Mouse (Mus musculus): ENCODE data around the gene P4ha2. TPM values are rescaled to one million over a fixed set of nuclear protein-coding genes. Genes with fewer than 3 reads are reported as not detected.
A peak's percentile ranks its signal among the peaks of the same experiment; 100 is the strongest.

P4ha2 gene
- total RNA-seq (2017) = not detected in 2 replicates

GRCm38 (mm10) chr11:54100045-54100691 lies at the start of gene P4ha2:
Gene P4ha2, plus strand, starts transcription at chr11:54100095.
- no peak for ATAC-seq (ENCODE audit: extremely low read depth, insufficient number of reproducible peaks, low FRiP score, poor library complexity, severe bottlenecking)

GRCm38 (mm10) chr11:54050205-54050604 lies 49.7 kb upstream of the P4ha2 start:
- ATAC-seq (ENCODE audit: extremely low read depth, insufficient number of reproducible peaks, low FRiP score, poor library complexity, severe bottlenecking) = no peak

- no peak for ATAC-seq (ENCODE audit: extremely low read depth, insufficient number of reproducible peaks, low FRiP score, poor library complexity, severe bottlenecking)
Observed at GRCm38 (mm10) chr11:54051161-54051560, 48.7 kb upstream of the P4ha2 start.

DNA sequence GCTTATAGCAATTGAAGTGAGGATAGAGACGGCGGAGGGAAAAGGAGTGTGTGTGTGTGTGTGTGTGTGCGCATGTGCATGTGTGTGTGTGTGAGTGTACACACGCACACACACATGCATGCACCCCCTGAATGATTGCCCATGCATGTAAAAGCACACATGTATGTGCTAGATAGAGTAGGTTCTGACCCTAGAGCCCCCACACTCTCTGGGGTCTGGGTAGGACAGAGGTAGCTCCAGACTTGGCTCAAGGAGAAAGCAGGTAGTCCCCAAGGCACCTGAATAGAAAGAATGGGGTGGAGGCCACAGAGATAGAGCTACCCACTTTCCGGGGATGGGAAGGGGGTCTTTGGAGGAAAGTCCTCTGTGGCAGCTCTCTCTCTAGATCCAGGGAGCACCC lies 47.8 kb upstream of the P4ha2 start:
- no peak for ATAC-seq (ENCODE audit: extremely low read depth, insufficient number of reproducible peaks, low FRiP score, poor library complexity, severe bottlenecking)

- no peak for ATAC-seq (ENCODE audit: extremely low read depth, insufficient number of reproducible peaks, low FRiP score, poor library complexity, severe bottlenecking)
Observed at GRCm38 (mm10) chr11:54053090-54053489, 46.8 kb upstream of the P4ha2 start.

DNA sequence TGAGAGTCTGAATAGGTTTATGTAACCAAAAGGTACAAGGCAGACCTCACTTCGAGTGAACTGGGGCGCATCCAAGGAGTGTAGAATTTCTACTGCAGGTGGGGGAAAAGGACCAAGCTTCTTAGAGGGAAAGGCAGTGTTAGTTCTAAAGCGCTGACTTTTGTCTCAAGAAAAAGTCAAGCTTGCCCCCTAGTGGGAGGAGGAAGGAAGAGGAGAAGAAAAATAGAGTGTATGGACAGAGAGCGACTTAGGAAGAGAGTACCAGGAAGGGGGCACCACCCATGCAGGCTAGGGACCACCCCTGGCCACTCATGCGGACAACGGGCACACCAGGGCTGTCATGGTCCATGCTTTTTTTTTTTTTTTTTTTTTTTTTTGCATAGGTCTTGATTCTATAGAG lies 45.6 kb upstream of the P4ha2 start:
- 0 out of 2 replicates have a peak, but pooled peaks have one; percentile 17 for ATAC-seq (ENCODE audit: extremely low read depth, insufficient number of reproducible peaks, low FRiP score, poor library complexity, severe bottlenecking)

- no peak for ATAC-seq (ENCODE audit: extremely low read depth, insufficient number of reproducible peaks, low FRiP score, poor library complexity, severe bottlenecking)
Observed at GRCm38 (mm10) chr11:54056132-54056531, 43.8 kb upstream of the P4ha2 start.

DNA sequence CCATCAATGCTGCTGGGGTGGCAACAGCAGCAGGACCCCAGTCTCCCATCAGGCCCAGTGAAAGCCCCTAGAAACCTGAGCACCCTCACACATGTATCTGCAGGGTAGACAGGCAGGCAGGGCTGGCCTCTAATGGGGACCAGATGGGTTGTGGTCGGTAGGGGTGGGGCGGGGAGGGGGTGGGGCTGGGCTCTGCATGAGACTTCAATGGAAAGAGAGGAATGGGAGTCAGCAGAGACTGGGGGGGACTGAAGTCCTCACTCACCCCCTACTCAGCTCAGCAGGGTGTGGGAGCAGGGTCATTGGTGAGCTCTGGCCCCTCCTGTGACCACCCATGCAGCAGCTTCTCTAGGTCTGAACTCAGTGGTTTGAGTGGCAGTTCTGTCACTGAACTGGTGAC lies 42.5 kb upstream of the P4ha2 start:
- ATAC-seq (ENCODE audit: extremely low read depth, insufficient number of reproducible peaks, low FRiP score, poor library complexity, severe bottlenecking) = no peak

DNA sequence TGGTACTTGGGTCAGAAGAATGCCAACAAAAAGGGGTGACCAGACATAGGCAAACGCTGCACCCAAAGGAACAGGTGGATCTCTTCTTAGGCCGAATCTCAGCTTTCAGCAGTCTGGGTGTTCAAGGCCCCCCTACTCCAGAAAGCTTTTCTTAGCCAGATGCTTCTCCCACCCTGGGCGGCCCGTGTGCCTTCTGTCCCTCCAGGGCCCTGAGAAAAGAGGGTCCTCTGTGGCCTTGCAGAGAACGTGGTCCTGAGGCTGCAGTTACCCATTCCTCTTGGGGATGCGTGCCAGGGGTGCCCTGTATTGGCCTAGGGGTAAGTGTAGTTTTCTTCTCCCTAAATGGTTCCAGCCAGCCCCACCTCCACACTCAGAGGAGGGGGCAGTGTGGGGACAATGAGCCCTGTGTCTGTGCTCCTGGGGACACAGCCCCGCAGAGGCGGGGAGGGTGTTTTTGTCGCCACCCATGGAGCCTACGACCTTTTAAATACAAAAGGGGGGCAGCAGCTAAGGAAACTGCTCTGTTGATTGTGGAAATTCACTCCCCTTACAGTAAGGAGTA lies 41.8 kb upstream of the P4ha2 start:
- no peak for ATAC-seq (ENCODE audit: extremely low read depth, insufficient number of reproducible peaks, low FRiP score, poor library complexity, severe bottlenecking)

GRCm38 (mm10) chr11:54058643-54059042 lies 41.3 kb upstream of the P4ha2 start:
- no peak for ATAC-seq (ENCODE audit: extremely low read depth, insufficient number of reproducible peaks, low FRiP score, poor library complexity, severe bottlenecking)

GRCm38 (mm10) chr11:54059526-54059925 lies 40.4 kb upstream of the P4ha2 start:
- no peak for ATAC-seq (ENCODE audit: extremely low read depth, insufficient number of reproducible peaks, low FRiP score, poor library complexity, severe bottlenecking)

DNA sequence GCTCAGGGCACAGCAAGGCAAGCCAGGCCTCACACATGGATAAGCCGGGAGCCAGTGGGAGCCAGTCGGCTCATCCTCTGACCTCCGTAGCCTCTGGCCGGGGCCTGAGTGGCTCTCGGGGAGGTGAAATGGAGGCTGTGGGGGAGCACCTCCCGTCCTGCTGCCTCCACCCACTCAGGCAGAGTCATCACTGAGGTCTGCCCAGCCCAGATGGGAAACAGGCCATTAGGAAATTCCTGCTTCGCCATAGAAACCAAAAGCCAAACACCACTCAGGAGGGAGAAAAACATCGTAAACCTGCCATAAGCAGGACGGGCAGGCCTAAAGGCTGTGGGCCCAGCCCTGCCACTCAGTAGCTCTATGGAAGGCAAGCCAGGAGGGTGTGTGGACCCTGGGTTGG lies 39.6 kb upstream of the P4ha2 start:
- no peak for ATAC-seq (ENCODE audit: extremely low read depth, insufficient number of reproducible peaks, low FRiP score, poor library complexity, severe bottlenecking)

- no peak for ATAC-seq (ENCODE audit: extremely low read depth, insufficient number of reproducible peaks, low FRiP score, poor library complexity, severe bottlenecking)
Observed at GRCm38 (mm10) chr11:54062086-54062752, 37.7 kb upstream of the P4ha2 start.

- ATAC-seq (ENCODE audit: extremely low read depth, insufficient number of reproducible peaks, low FRiP score, poor library complexity, severe bottlenecking) = no peak
Observed at GRCm38 (mm10) chr11:54062753-54063471, 37.0 kb upstream of the P4ha2 start.

DNA sequence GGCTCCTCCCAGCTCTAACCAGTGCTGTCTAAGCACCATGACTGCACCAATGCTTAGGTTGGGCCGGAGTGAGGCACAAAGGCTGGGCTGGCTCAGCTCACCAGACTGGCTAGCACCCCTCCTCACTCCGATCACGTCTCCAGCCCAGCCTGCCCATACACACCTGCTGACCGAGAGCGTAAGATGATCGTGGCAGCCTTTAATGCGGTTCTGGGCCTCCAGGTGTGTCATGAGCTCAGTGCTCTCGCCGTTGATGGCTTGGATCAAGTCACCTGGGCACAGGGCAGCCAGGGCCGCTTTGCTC lies 36.5 kb upstream of the P4ha2 start:
- ATAC-seq (ENCODE audit: extremely low read depth, insufficient number of reproducible peaks, low FRiP score, poor library complexity, severe bottlenecking) = no peak

DNA sequence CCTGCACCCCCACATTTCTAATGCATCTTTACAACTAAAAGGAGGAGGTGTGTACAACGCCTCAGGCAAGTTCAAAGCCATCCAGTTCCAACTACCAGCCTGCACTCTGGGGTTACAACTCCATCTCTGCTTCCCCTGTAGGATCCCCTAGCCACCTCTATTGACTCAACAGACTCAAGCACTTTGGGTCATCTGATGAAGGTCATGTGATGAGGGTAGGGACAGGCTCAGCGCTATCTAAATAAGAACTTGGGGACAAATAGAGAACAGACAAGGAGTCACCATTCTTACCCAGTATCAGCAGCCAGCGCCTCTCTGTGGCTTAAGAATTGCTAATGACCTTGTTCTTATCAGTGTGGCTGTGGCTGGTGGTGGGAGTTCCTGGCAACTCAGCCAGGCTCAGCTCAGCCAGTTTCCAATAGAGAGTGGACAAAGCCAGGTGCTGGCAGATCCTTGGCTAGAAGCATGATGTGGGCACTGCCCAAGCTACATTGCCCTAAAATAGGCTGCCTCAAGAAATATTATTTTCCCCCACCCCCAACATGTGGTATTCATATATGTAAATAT lies 35.4 kb upstream of the P4ha2 start:
- no peak for ATAC-seq (ENCODE audit: extremely low read depth, insufficient number of reproducible peaks, low FRiP score, poor library complexity, severe bottlenecking)

GRCm38 (mm10) chr11:54065106-54065914 lies 34.6 kb upstream of the P4ha2 start:
- no peak for ATAC-seq (ENCODE audit: extremely low read depth, insufficient number of reproducible peaks, low FRiP score, poor library complexity, severe bottlenecking)

DNA sequence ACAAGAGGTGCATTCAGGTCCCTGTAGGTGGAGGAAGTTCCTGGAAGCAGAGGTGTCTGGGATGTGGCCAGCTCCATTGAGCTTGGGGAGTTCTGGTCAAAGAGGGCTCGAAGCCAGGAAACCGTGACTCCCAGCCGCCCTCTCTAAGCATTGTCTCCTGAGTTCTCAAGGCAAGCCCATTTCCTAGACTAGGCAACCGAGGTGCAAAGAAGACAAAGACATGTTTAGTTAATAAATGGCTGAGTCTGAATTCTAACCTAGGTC lies 34.0 kb upstream of the P4ha2 start:
- ATAC-seq (ENCODE audit: extremely low read depth, insufficient number of reproducible peaks, low FRiP score, poor library complexity, severe bottlenecking) = no peak

GRCm38 (mm10) chr11:54066400-54066799 lies 33.5 kb upstream of the P4ha2 start:
- no peak for ATAC-seq (ENCODE audit: extremely low read depth, insufficient number of reproducible peaks, low FRiP score, poor library complexity, severe bottlenecking)

Measured in neutrophil, adult 5-6 weeks (primary cell).